Mouse (Mus musculus) adrenal gland, postnatal 14 days (tissue): ENCODE measurements at regions not wholly inside any gene's neighbourhood (a gene's known extent, or its start where the extent isn't known, plus 50 kb on each side); places are given as distances from the start of the nearest gene placed in this dataset.

Source experiments
- DNase-seq: peaks from one replicate; pipeline ENCODE4 v3.0.0; 2021; ENCODE audit warnings: mixed read lengths

GRCm38 (mm10) chr11:56716953-56717352, 294.2 kb upstream of the Gria1 start:
- no peak for DNase-seq

GRCm38 (mm10) chr11:56725141-56725540, 286.0 kb upstream of the Gria1 start:
- DNase-seq = no peak

- no peak for DNase-seq
These were observed 285.0 kb upstream of the Gria1 start for GRCm38 (mm10) chr11:56726161-56726560.

- DNase-seq = no peak
These were observed 283.6 kb upstream of the Gria1 start for GRCm38 (mm10) chr11:56727556-56727955.

GRCm38 (mm10) chr11:56728204-56729002, 282.8 kb upstream of the Gria1 start:
- DNase-seq = no peak

- DNase-seq = no peak
These were observed 269.3 kb upstream of the Gria1 start for GRCm38 (mm10) chr11:56741857-56742256.

GRCm38 (mm10) chr11:56750032-56750431, 261.2 kb upstream of the Gria1 start:
- DNase-seq = no peak

- no peak for DNase-seq
These were observed 260.5 kb upstream of the Gria1 start for GRCm38 (mm10) chr11:56750639-56751038.

- DNase-seq = no peak
These were observed 259.3 kb upstream of the Gria1 start for GRCm38 (mm10) chr11:56751918-56752317.

GRCm38 (mm10) chr11:56753699-56754098, 257.5 kb upstream of the Gria1 start:
- no peak for DNase-seq

- no peak for DNase-seq
These were observed 250.7 kb upstream of the Gria1 start for GRCm38 (mm10) chr11:56760474-56760873.

- no peak for DNase-seq
These were observed 248.6 kb upstream of the Gria1 start for GRCm38 (mm10) chr11:56762467-56763120.

GRCm38 (mm10) chr11:56767424-56767823, 243.8 kb upstream of the Gria1 start:
- DNase-seq = no peak

- no peak for DNase-seq
These were observed 224.8 kb upstream of the Gria1 start for GRCm38 (mm10) chr11:56786351-56786750.

- no peak for DNase-seq
These were observed 218.5 kb upstream of the Gria1 start for GRCm38 (mm10) chr11:56792691-56793090.

- no peak for DNase-seq
These were observed 203.9 kb upstream of the Gria1 start for GRCm38 (mm10) chr11:56807314-56807713.

GRCm38 (mm10) chr11:56810141-56810540, 201.0 kb upstream of the Gria1 start:
- no peak for DNase-seq

- DNase-seq = peak; percentile 35
These were observed 199.1 kb upstream of the Gria1 start for GRCm38 (mm10) chr11:56812121-56812520.

GRCm38 (mm10) chr11:56823471-56823870, 187.7 kb upstream of the Gria1 start:
- DNase-seq = no peak

GRCm38 (mm10) chr11:56827499-56827898, 183.7 kb upstream of the Gria1 start:
- DNase-seq = no peak

GRCm38 (mm10) chr11:56862649-56863048, 148.5 kb upstream of the Gria1 start:
- peak; percentile 51 for DNase-seq

- no peak for DNase-seq
These were observed 139.5 kb upstream of the Gria1 start for GRCm38 (mm10) chr11:56871640-56872039.

- no peak for DNase-seq
These were observed 112.6 kb upstream of the Gria1 start for GRCm38 (mm10) chr11:56898548-56898951.

- no peak for DNase-seq
These were observed 110.0 kb upstream of the Gria1 start for GRCm38 (mm10) chr11:56901201-56901600.
